8 mouse cellular contexts compared by ENCODE assay signal in the genomic region with DNA sequence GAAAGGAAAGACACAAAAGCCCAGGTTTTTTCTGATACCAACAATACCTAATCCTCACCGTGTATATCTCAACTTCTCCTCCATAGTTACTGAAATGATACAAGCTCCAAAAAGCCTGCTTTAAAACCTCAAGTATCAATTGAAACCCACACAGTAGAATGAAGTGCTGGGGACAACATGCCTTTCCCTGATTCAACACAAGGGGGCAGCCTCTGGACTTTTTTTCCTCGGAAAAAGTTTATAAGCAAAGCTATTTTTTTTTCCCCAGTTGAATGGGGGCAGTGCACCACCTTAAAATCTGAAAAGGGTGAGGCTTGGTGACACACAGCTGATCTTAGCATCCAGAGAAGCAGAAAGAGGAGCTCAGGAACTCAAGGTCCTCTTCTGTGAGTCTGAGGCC.
DNase-seq lines count a peak whose midpoint lies in the region; ATAC-seq lines count a peak whose summit lies in the region.
"Had no signal": no experiment of that assay in that cellular context is flagged by ENCODE, and none has a peak within 500 bp of the region (broad histone marks: within the 10 kb centered on the region; RNA-seq: fewer than 3 reads in every experiment).

No protein-coding gene starts in this region.

- H3K27me3 ChIP-seq in hindbrain, embryonic 11.5 days (ENCODE audit: control insufficient read depth, insufficient read depth, low read length) = no peaks in the 10 kb centered on the region
- H3K27me3 ChIP-seq in hindbrain, embryonic 13.5 days = no peaks in the 10 kb centered on the region
- H3K27me3 ChIP-seq: limb, embryonic 15.5 days had no signal

- peak; percentile 72 for DNase-seq in hindbrain, embryonic 11.5 days (ENCODE audit: low spot score)
- DNase-seq in testis, postnatal 10 days (ENCODE audit: low spot score) = peak; percentile 63
- DNase-seq in testis, postnatal 14 days (ENCODE audit: low spot score) = no peak
- DNase-seq in adrenal gland, postnatal 25 days = peak; percentile 32
- peak; percentile 24 for DNase-seq in retina, postnatal 7 days (ENCODE audit: low read depth, low spot score)

- no peaks in the 10 kb centered on the region for H3K9me3 ChIP-seq in hindbrain, embryonic 11.5 days (ENCODE audit: control insufficient read depth, low read length)
- H3K9me3 ChIP-seq in hindbrain, embryonic 13.5 days = no peaks in the 10 kb centered on the region
- H3K9me3 ChIP-seq: limb, embryonic 15.5 days had no signal

- H3K9ac ChIP-seq in hindbrain, embryonic 11.5 days (ENCODE audit: low read depth, low read length) = no peak overlapping the region
- H3K9ac ChIP-seq in hindbrain, embryonic 13.5 days = no peak overlapping the region
- H3K9ac ChIP-seq: limb, embryonic 15.5 days had no signal

- H3K27ac ChIP-seq in hindbrain, embryonic 11.5 days (ENCODE audit: low read depth, low read length) = no peak overlapping the region
- H3K27ac ChIP-seq in hindbrain, embryonic 13.5 days = no peak overlapping the region
- H3K27ac ChIP-seq: limb, embryonic 15.5 days had no signal

- H3K4me2 ChIP-seq in hindbrain, embryonic 11.5 days (replicated peaks; ENCODE audit: low read depth, low read length) = no peak overlapping the region
- H3K4me2 ChIP-seq in hindbrain, embryonic 13.5 days = no peak overlapping the region
- H3K4me2 ChIP-seq: limb, embryonic 15.5 days had no signal

- no peak overlapping the region for H3K4me3 ChIP-seq in hindbrain, embryonic 11.5 days (ENCODE audit: low read depth, low read length)
- H3K4me3 ChIP-seq in hindbrain, embryonic 13.5 days = no peak overlapping the region
- H3K4me3 ChIP-seq: limb, embryonic 15.5 days had no signal

- no peaks in the 10 kb centered on the region for H3K4me1 ChIP-seq in hindbrain, embryonic 11.5 days (replicated peaks; ENCODE audit: control insufficient read depth, insufficient read depth, low read length)
- H3K4me1 ChIP-seq in hindbrain, embryonic 13.5 days (replicated peaks) = no peaks in the 10 kb centered on the region
- H3K4me1 ChIP-seq: limb, embryonic 15.5 days had no signal

- WGBS in hindbrain, embryonic 11.5 days = 13% methylated on average over 2 of the region's 2 CpGs
- WGBS in hindbrain, embryonic 13.5 days = 14% methylated on average over 2 of the region's 2 CpGs

- no peaks in the 10 kb centered on the region for H3K36me3 ChIP-seq in hindbrain, embryonic 11.5 days (ENCODE audit: control insufficient read depth, insufficient read depth, low read length)
- 0 out of 2 replicates have a peak, but pooled peaks cover 2% of the 10 kb centered on the region for H3K36me3 ChIP-seq in hindbrain, embryonic 13.5 days

- ATAC-seq in hindbrain, embryonic 11.5 days (ENCODE audit: low FRiP score) = no peak
- no peak for ATAC-seq in hindbrain, embryonic 13.5 days (ENCODE audit: low FRiP score)
- ATAC-seq in hematopoietic stem cell, adult 5-6 weeks (replicated peaks in 1 of 2; ENCODE audit: insufficient read depth in 1 of 2, low FRiP score in 2 of 2, low TSS enrichment in 1 of 2, low read depth in 1 of 2, poor library complexity in 2 of 2, severe bottlenecking in 2 of 2) = peak; percentile 12 to 31; a peak in 2 of 4 replicates

Comparison
In these comparisons a context has a peak if more than half of its experiments do, and no peak if none do; other contexts are left out.
1. ATAC-seq: peak in hematopoietic stem cell, adult 5-6 weeks (2 of 2); none in hindbrain, embryonic 11.5 days (single experiment) and hindbrain, embryonic 13.5 days (single experiment).